Mouse (Mus musculus): ENCODE data around the gene Smg6. TPM values are rescaled to one million over a fixed set of nuclear protein-coding genes. Genes with fewer than 3 reads are reported as not detected.

Smg6 gene
- polyA plus RNA-seq, 1 experiment from 2014 or later = 19.2 TPM

GRCm38 (mm10) chr11:75121348-75121747 lies 195.7 kb downstream of the Smg6 start:
- no peak overlapping the region for H3K27ac ChIP-seq (ENCODE audit: low read length)
- H3K9ac ChIP-seq (replicated peaks; ENCODE audit: low read depth, low read length) = no peak overlapping the region
- H3K27me3 ChIP-seq (replicated peaks; ENCODE audit: control insufficient read depth, insufficient read depth, low read length) = no peaks in the 10 kb centered on the region
- WGBS = 69% methylated on average over 1 of the region's 1 CpGs
- no peak for ATAC-seq
- no peaks in the 10 kb centered on the region for H3K36me3 ChIP-seq (ENCODE audit: control insufficient read depth, insufficient read depth)
- H3K9me3 ChIP-seq (ENCODE audit: control insufficient read depth, low read length) = no peaks in the 10 kb centered on the region
- H3K4me3 ChIP-seq (replicated peaks; ENCODE audit: low read length) = no peak overlapping the region
- H3K4me2 ChIP-seq (ENCODE audit: low read length) = no peak overlapping the region
- H3K4me1 ChIP-seq (replicated peaks; ENCODE audit: control insufficient read depth, insufficient read depth, low read length) = no peaks in the 10 kb centered on the region; the same call in 1 of the 2 replicates

GRCm38 (mm10) chr11:75124406-75124805 lies 198.8 kb downstream of the Smg6 start:
- ATAC-seq = no peak
- H3K4me1 ChIP-seq (replicated peaks; ENCODE audit: control insufficient read depth, insufficient read depth, low read length) = no peaks in the 10 kb centered on the region; the same call in 1 of the 2 replicates
- WGBS = 95% methylated on average over 2 of the region's 2 CpGs

GRCm38 (mm10) chr11:75126384-75126783 lies 200.8 kb downstream of the Smg6 start:
- H3K4me1 ChIP-seq (replicated peaks; ENCODE audit: control insufficient read depth, insufficient read depth, low read length) = no peaks in the 10 kb centered on the region; the same call in 1 of the 2 replicates
- no peak overlapping the region for H3K27ac ChIP-seq (ENCODE audit: low read length)
- no peaks in the 10 kb centered on the region for H3K36me3 ChIP-seq (ENCODE audit: control insufficient read depth, insufficient read depth)
- no peak for ATAC-seq
- H3K9ac ChIP-seq (replicated peaks; ENCODE audit: low read depth, low read length) = no peak overlapping the region
- H3K4me2 ChIP-seq (ENCODE audit: low read length) = no peak overlapping the region
- WGBS = 87% methylated on average over 3 of the region's 3 CpGs
- H3K9me3 ChIP-seq (ENCODE audit: control insufficient read depth, low read length) = no peaks in the 10 kb centered on the region
- no peaks in the 10 kb centered on the region for H3K27me3 ChIP-seq (replicated peaks; ENCODE audit: control insufficient read depth, insufficient read depth, low read length)
- no peak overlapping the region for H3K4me3 ChIP-seq (replicated peaks; ENCODE audit: low read length)

More at GRCm38 (mm10) chr11:75124406-75124805, 198.8 kb downstream of the Smg6 start:
- no peak overlapping the region for H3K27ac ChIP-seq (ENCODE audit: low read length)
- no peak overlapping the region for H3K9ac ChIP-seq (replicated peaks; ENCODE audit: low read depth, low read length)
- H3K4me2 ChIP-seq (ENCODE audit: low read length) = no peak overlapping the region
- H3K27me3 ChIP-seq (replicated peaks; ENCODE audit: control insufficient read depth, insufficient read depth, low read length) = no peaks in the 10 kb centered on the region
- H3K9me3 ChIP-seq (ENCODE audit: control insufficient read depth, low read length) = no peaks in the 10 kb centered on the region
- no peaks in the 10 kb centered on the region for H3K36me3 ChIP-seq (ENCODE audit: control insufficient read depth, insufficient read depth)
- no peak overlapping the region for H3K4me3 ChIP-seq (replicated peaks; ENCODE audit: low read length)

- H3K4me3 ChIP-seq (replicated peaks; ENCODE audit: low read length) = no peak overlapping the region
- 94% methylated on average over 6 of the region's 6 CpGs for WGBS
- ATAC-seq = no peak
- no peak overlapping the region for H3K27ac ChIP-seq (ENCODE audit: low read length)
- H3K27me3 ChIP-seq (replicated peaks; ENCODE audit: control insufficient read depth, insufficient read depth, low read length) = no peaks in the 10 kb centered on the region
- H3K9me3 ChIP-seq (ENCODE audit: control insufficient read depth, low read length) = no peaks in the 10 kb centered on the region
- H3K9ac ChIP-seq (replicated peaks; ENCODE audit: low read depth, low read length) = no peak overlapping the region
- no peak overlapping the region for H3K4me2 ChIP-seq (ENCODE audit: low read length)
- H3K36me3 ChIP-seq (ENCODE audit: control insufficient read depth, insufficient read depth) = no peaks in the 10 kb centered on the region
- H3K4me1 ChIP-seq (replicated peaks; ENCODE audit: control insufficient read depth, insufficient read depth, low read length) = peaks cover 20% of the 10 kb centered on the region
Measured at GRCm38 (mm10) chr11:75129481-75129880, 203.9 kb downstream of the Smg6 start.

GRCm38 (mm10) chr11:75131300-75131699 lies 205.7 kb downstream of the Smg6 start:
- H3K27me3 ChIP-seq (replicated peaks; ENCODE audit: control insufficient read depth, insufficient read depth, low read length) = no peaks in the 10 kb centered on the region
- H3K9me3 ChIP-seq (ENCODE audit: control insufficient read depth, low read length) = no peaks in the 10 kb centered on the region
- H3K4me1 ChIP-seq (replicated peaks; ENCODE audit: control insufficient read depth, insufficient read depth, low read length) = peaks cover 26% of the 10 kb centered on the region
- WGBS = 90% methylated on average over 4 of the region's 4 CpGs
- no peak overlapping the region for H3K4me2 ChIP-seq (ENCODE audit: low read length)
- H3K9ac ChIP-seq (replicated peaks; ENCODE audit: low read depth, low read length) = no peak overlapping the region
- no peaks in the 10 kb centered on the region for H3K36me3 ChIP-seq (ENCODE audit: control insufficient read depth, insufficient read depth)
- H3K27ac ChIP-seq (ENCODE audit: low read length) = no peak overlapping the region
- no peak overlapping the region for H3K4me3 ChIP-seq (replicated peaks; ENCODE audit: low read length)
- ATAC-seq = no peak

- WGBS = 47% methylated on average over 5 of the region's 5 CpGs
- ATAC-seq = peak; percentile 80
- peaks cover 26% of the 10 kb centered on the region for H3K4me1 ChIP-seq (replicated peaks; ENCODE audit: control insufficient read depth, insufficient read depth, low read length)
- H3K27me3 ChIP-seq (replicated peaks; ENCODE audit: control insufficient read depth, insufficient read depth, low read length) = no peaks in the 10 kb centered on the region
- H3K9ac ChIP-seq (replicated peaks; ENCODE audit: low read depth, low read length) = no peak overlapping the region
- no peaks in the 10 kb centered on the region for H3K9me3 ChIP-seq (ENCODE audit: control insufficient read depth, low read length)
- no peak overlapping the region for H3K4me3 ChIP-seq (replicated peaks; ENCODE audit: low read length)
- no peak overlapping the region for H3K4me2 ChIP-seq (ENCODE audit: low read length)
- H3K36me3 ChIP-seq (ENCODE audit: control insufficient read depth, insufficient read depth) = no peaks in the 10 kb centered on the region
- no peak overlapping the region for H3K27ac ChIP-seq (ENCODE audit: low read length)
Measured at GRCm38 (mm10) chr11:75132278-75132677, 206.7 kb downstream of the Smg6 start.

- Histone ChIP-seq H3K27ac (ENCODE audit: low read length) (no peak overlapping the region), H3K9ac (replicated peaks; ENCODE audit: low read depth, low read length) (no peak overlapping the region)
- WGBS = 77% methylated on average over 5 of the region's 5 CpGs
Measured at GRCm38 (mm10) chr11:75133391-75133790, 207.8 kb downstream of the Smg6 start.

GRCm38 (mm10) chr11:75133951-75134350 lies 208.3 kb downstream of the Smg6 start:
- Histone ChIP-seq H3K4me2 (ENCODE audit: low read length) (no peak overlapping the region; the same call in 1 of the 2 replicates), H3K27ac (ENCODE audit: low read length) (peak overlapping the region; percentile 41; the same call in 1 of the 2 replicates), H3K9me3 (ENCODE audit: control insufficient read depth, low read length) (no peaks in the 10 kb centered on the region), H3K4me1 (replicated peaks; ENCODE audit: control insufficient read depth, insufficient read depth, low read length) (peaks cover 26% of the 10 kb centered on the region), H3K27me3 (replicated peaks; ENCODE audit: control insufficient read depth, insufficient read depth, low read length) (no peaks in the 10 kb centered on the region), H3K4me3 (replicated peaks; ENCODE audit: low read length) (no peak overlapping the region), H3K9ac (replicated peaks; ENCODE audit: low read depth, low read length) (no peak overlapping the region), H3K36me3 (ENCODE audit: control insufficient read depth, insufficient read depth) (no peaks in the 10 kb centered on the region)
- 0% methylated on average over 2 of the region's 2 CpGs for WGBS
- peak; percentile 81 for ATAC-seq

More at GRCm38 (mm10) chr11:75133391-75133790, 207.8 kb downstream of the Smg6 start:
- no peaks in the 10 kb centered on the region for H3K36me3 ChIP-seq (ENCODE audit: control insufficient read depth, insufficient read depth)
- H3K4me2 ChIP-seq (ENCODE audit: low read length) = no peak overlapping the region
- peaks cover 26% of the 10 kb centered on the region for H3K4me1 ChIP-seq (replicated peaks; ENCODE audit: control insufficient read depth, insufficient read depth, low read length)
- H3K4me3 ChIP-seq (replicated peaks; ENCODE audit: low read length) = no peak overlapping the region
- no peak for ATAC-seq
- H3K9me3 ChIP-seq (ENCODE audit: control insufficient read depth, low read length) = no peaks in the 10 kb centered on the region
- H3K27me3 ChIP-seq (replicated peaks; ENCODE audit: control insufficient read depth, insufficient read depth, low read length) = no peaks in the 10 kb centered on the region

GRCm38 (mm10) chr11:75134485-75135068 lies 209.0 kb downstream of the Smg6 start:
- Histone ChIP-seq H3K27me3 (replicated peaks; ENCODE audit: control insufficient read depth, insufficient read depth, low read length) (no peaks in the 10 kb centered on the region), H3K4me1 (replicated peaks; ENCODE audit: control insufficient read depth, insufficient read depth, low read length) (peaks cover 26% of the 10 kb centered on the region), H3K4me2 (ENCODE audit: low read length) (no peak overlapping the region), H3K9ac (replicated peaks; ENCODE audit: low read depth, low read length) (no peak overlapping the region), H3K27ac (ENCODE audit: low read length) (peak overlapping the region; percentile 45; the same call in 1 of the 2 replicates), H3K4me3 (replicated peaks; ENCODE audit: low read length) (no peak overlapping the region), H3K9me3 (ENCODE audit: control insufficient read depth, low read length) (no peaks in the 10 kb centered on the region), H3K36me3 (ENCODE audit: control insufficient read depth, insufficient read depth) (no peaks in the 10 kb centered on the region)
- ATAC-seq = no peak
- WGBS = 50% methylated on average over 5 of the region's 5 CpGs
